Mouse (Mus musculus): ENCODE results near the gene Polg. TPM values are rescaled to one million over a fixed set of nuclear protein-coding genes. Genes with fewer than 3 reads are reported as not detected.

The Polg gene
- polyA plus RNA-seq, 1 experiment from 2014 or later: 44.5 TPM

DNA sequence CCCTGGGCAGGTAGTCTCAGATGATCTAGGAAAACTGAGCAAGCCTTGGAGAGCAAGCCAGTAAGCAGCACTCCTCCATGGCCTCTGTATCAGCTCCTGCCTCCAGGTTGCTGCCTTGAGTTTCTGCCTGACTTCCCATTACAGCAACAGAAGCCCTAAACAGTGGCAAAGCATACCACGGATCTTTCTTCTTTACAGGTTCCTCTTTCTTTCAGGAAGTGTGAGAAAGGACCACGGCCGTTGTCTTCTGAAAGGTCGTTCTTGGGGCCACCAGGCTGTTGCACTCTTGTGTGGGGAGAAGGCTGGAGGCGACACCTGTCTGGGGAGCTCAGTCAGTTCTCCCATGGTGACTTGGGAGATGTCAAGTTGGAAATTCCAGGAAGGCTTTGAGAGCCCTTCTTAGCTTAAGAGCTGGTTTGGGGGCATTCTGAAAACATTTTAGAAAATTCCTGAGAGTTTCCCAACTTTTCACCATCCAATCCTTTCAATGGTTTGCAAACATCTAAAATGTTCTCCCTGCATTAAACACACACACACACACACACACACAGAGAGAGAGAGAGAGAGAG is 8.8 kb upstream of the Polg start:
- H3K9me3 ChIP-seq: no peaks in the 10 kb centered on the region
- H3K27me3 ChIP-seq: no peaks in the 10 kb centered on the region
- 86% methylated on average over 5 of the region's 5 CpGs for WGBS
- H3K4me1 ChIP-seq: no peaks in the 10 kb centered on the region
- H3K9ac ChIP-seq (replicated peaks): no peak overlapping the region
- H3K36me3 ChIP-seq: no peaks in the 10 kb centered on the region
- no peak overlapping the region for H3K27ac ChIP-seq (replicated peaks)
- ATAC-seq (ENCODE audit: low FRiP score, low read depth): no peak
- H3K4me2 ChIP-seq (replicated peaks): no peak overlapping the region
- no peak overlapping the region for H3K4me3 ChIP-seq

GRCm38 (mm10) chr7:79473496-79474194 is 7.5 kb upstream of the Polg start:
- no peak overlapping the region for H3K4me2 ChIP-seq (replicated peaks)
- no peak overlapping the region for H3K4me3 ChIP-seq
- H3K36me3 ChIP-seq: no peaks in the 10 kb centered on the region
- no peak overlapping the region for H3K27ac ChIP-seq (replicated peaks)
- no peaks in the 10 kb centered on the region for H3K4me1 ChIP-seq
- WGBS: 89% methylated on average over 9 of the region's 9 CpGs
- H3K9ac ChIP-seq (replicated peaks): no peak overlapping the region
- no peaks in the 10 kb centered on the region for H3K9me3 ChIP-seq
- H3K27me3 ChIP-seq: peaks cover 5% of the 10 kb centered on the region
- ATAC-seq (ENCODE audit: low FRiP score, low read depth): no peak

DNA sequence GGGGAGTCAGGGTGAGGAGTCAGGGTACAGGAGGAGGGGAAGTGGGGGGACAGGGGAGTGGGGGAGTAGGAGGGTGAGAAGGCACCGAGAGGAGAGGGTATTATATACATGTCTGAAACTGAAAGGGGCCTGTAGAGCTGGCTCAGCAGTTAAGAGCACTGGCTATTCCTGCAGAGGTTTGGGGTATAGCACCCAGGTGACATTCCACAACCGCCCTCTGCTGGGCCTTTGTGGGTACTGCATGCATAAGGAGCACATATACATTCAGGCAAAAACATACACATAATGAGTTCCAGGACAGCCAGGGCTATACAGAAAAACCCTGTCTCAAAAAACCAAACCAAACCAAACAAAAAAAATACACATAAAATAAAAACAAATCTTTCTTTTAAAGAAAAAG is 6.6 kb upstream of the Polg start:
- peaks cover 14% of the 10 kb centered on the region for H3K27me3 ChIP-seq
- H3K9me3 ChIP-seq: no peaks in the 10 kb centered on the region
- WGBS: 50% methylated on average over 2 of the region's 2 CpGs
- no peaks in the 10 kb centered on the region for H3K36me3 ChIP-seq
- H3K4me2 ChIP-seq (replicated peaks): no peak overlapping the region
- no peak for ATAC-seq (ENCODE audit: low FRiP score, low read depth)
- no peak overlapping the region for H3K27ac ChIP-seq (replicated peaks)
- H3K4me3 ChIP-seq: no peak overlapping the region
- no peak overlapping the region for H3K9ac ChIP-seq (replicated peaks)
- peaks cover 4% of the 10 kb centered on the region for H3K4me1 ChIP-seq

DNA sequence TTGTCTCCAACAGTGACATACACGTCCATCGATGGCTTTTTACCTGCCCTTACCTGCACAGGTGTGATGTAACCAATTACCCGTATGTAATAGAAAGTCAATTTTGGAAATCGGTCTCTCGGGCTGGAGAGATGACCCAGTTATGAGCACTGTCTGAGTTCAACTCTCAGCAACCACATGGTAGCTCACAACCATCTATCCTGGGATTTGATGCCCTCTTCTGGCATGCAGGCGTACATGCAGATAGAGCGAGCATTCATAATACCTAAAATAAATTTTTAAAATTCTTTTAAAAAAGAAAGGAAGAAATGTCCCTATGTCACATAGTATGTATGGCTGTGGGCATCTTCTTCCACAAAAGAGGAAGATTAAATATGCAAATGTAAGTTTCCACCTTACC is 5.3 kb upstream of the Polg start:
- ATAC-seq (ENCODE audit: low FRiP score, low read depth): no peak
- Histone ChIP-seq H3K36me3 (no peaks in the 10 kb centered on the region), H3K4me3 (no peak overlapping the region), H3K27me3 (peaks cover 17% of the 10 kb centered on the region), H3K9ac (replicated peaks) (no peak overlapping the region), H3K27ac (replicated peaks) (no peak overlapping the region), H3K4me1 (peaks cover 15% of the 10 kb centered on the region), H3K9me3 (no peaks in the 10 kb centered on the region), H3K4me2 (replicated peaks) (no peak overlapping the region)
- 67% methylated on average over 7 of the region's 7 CpGs for WGBS

DNA sequence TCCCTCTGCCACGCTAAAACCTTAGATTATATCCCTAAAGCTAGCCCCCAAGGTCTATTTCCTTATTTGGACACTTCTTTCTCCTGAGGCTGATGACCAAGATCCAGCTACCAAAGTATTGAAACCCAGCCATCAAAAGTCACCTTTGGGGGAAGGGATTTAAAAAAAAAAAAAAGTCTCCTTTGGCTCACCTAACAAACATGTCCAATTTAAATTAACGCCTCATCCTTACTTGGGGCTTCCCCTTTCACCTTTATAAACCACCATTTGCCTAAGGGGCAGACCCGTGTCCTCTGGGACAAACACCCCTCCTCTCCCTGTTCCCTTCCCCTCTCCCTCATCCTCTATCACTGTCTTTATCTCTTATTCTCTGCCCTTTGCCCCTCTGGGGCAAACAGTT is 4.6 kb upstream of the Polg start:
- Histone ChIP-seq H3K9me3 (no peaks in the 10 kb centered on the region), H3K4me3 (no peak overlapping the region), H3K27ac (replicated peaks) (no peak overlapping the region), H3K36me3 (no peaks in the 10 kb centered on the region), H3K4me1 (peaks cover 15% of the 10 kb centered on the region), H3K27me3 (peaks cover 17% of the 10 kb centered on the region), H3K4me2 (replicated peaks) (no peak overlapping the region), H3K9ac (replicated peaks) (no peak overlapping the region)
- ATAC-seq (ENCODE audit: low FRiP score, low read depth): no peak
- 63% methylated on average over 3 of the region's 3 CpGs for WGBS

- H3K9ac ChIP-seq (replicated peaks): no peak overlapping the region
- H3K4me1 ChIP-seq: peaks cover 22% of the 10 kb centered on the region
- H3K27me3 ChIP-seq: peaks cover 19% of the 10 kb centered on the region
- no peak for ATAC-seq (ENCODE audit: low FRiP score, low read depth)
- no peak overlapping the region for H3K4me3 ChIP-seq
- WGBS: 80% methylated on average over 5 of the region's 5 CpGs
- no peak overlapping the region for H3K27ac ChIP-seq (replicated peaks)
- no peak overlapping the region for H3K4me2 ChIP-seq (replicated peaks)
- H3K9me3 ChIP-seq: no peaks in the 10 kb centered on the region
- H3K36me3 ChIP-seq: no peaks in the 10 kb centered on the region
Observed at GRCm38 (mm10) chr7:79469766-79470165, 3.6 kb upstream of the Polg start.

DNA sequence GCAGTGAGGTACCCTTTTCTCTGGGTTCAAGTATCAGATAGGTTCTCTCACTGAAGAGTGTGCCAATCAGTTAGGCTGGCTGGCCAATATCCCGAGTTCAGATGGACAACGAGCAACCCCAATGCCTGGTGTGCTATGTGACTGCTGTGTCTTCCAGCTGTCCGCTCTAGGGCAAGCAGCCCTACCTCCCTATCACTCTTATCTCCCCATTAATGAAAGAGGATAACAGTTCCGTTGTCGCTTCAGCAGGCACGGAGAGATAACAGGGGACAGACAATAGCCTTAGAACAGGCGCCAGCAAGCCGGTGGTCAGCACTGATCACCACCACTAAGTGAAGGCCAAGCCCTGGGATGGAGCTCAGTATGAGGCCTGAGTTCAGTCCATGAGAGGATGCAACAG is 2.8 kb upstream of the Polg start:
- no peak overlapping the region for H3K9ac ChIP-seq (replicated peaks)
- H3K4me2 ChIP-seq (replicated peaks): no peak overlapping the region
- H3K9me3 ChIP-seq: no peaks in the 10 kb centered on the region
- no peak overlapping the region for H3K4me3 ChIP-seq
- WGBS: 38% methylated on average over 8 of the region's 8 CpGs
- no peak overlapping the region for H3K27ac ChIP-seq (replicated peaks)
- no peaks in the 10 kb centered on the region for H3K36me3 ChIP-seq
- no peak for ATAC-seq (ENCODE audit: low FRiP score, low read depth)
- H3K27me3 ChIP-seq: peaks cover 27% of the 10 kb centered on the region
- H3K4me1 ChIP-seq: peaks cover 30% of the 10 kb centered on the region

- peak overlapping the region; percentile 38 for H3K4me2 ChIP-seq (replicated peaks)
- H3K4me3 ChIP-seq: no peak overlapping the region
- H3K9me3 ChIP-seq: no peaks in the 10 kb centered on the region
- WGBS: 0% methylated on average over 2 of the region's 6 CpGs
- H3K27me3 ChIP-seq: peaks cover 33% of the 10 kb centered on the region
- H3K9ac ChIP-seq (replicated peaks): 0 out of 2 replicates have a peak overlapping the region, but pooled peaks have one; percentile 8
- ATAC-seq (ENCODE audit: low FRiP score, low read depth): no peak
- peaks cover 37% of the 10 kb centered on the region for H3K4me1 ChIP-seq
- no peak overlapping the region for H3K27ac ChIP-seq (replicated peaks)
- peaks cover 3% of the 10 kb centered on the region; the same call in 1 of the 2 replicates for H3K36me3 ChIP-seq
Observed at GRCm38 (mm10) chr7:79467951-79468350, 1.8 kb upstream of the Polg start.

- Histone ChIP-seq H3K36me3 (peaks cover 20% of the 10 kb centered on the region), H3K4me3 (peak overlapping the region; percentile 91), H3K4me2 (replicated peaks) (peak overlapping the region; percentile 64), H3K27me3 (peaks cover 33% of the 10 kb centered on the region), H3K9me3 (no peaks in the 10 kb centered on the region), H3K9ac (replicated peaks) (peak overlapping the region; percentile 83), H3K4me1 (peaks cover 39% of the 10 kb centered on the region), H3K27ac (replicated peaks) (peak overlapping the region; percentile 82)
- ATAC-seq (ENCODE audit: low FRiP score, low read depth): peak; percentile 72
- under 1% methylated on average over 47 of the region's 47 CpGs for WGBS
Observed at GRCm38 (mm10) chr7:79465461-79466044, 609 bp downstream of the Polg start.

GRCm38 (mm10) chr7:79464776-79465420 is 1.3 kb downstream of the Polg start:
- no peak for ATAC-seq (ENCODE audit: low FRiP score, low read depth)
- Histone ChIP-seq H3K27me3 (peaks cover 33% of the 10 kb centered on the region), H3K27ac (replicated peaks) (no peak overlapping the region), H3K36me3 (peaks cover 27% of the 10 kb centered on the region), H3K9ac (replicated peaks) (peak overlapping the region; percentile 83), H3K4me3 (peak overlapping the region; percentile 91), H3K4me2 (replicated peaks) (peak overlapping the region; percentile 64), H3K9me3 (no peaks in the 10 kb centered on the region), H3K4me1 (peaks cover 39% of the 10 kb centered on the region)
- WGBS: 6% methylated on average over 46 of the region's 47 CpGs

DNA sequence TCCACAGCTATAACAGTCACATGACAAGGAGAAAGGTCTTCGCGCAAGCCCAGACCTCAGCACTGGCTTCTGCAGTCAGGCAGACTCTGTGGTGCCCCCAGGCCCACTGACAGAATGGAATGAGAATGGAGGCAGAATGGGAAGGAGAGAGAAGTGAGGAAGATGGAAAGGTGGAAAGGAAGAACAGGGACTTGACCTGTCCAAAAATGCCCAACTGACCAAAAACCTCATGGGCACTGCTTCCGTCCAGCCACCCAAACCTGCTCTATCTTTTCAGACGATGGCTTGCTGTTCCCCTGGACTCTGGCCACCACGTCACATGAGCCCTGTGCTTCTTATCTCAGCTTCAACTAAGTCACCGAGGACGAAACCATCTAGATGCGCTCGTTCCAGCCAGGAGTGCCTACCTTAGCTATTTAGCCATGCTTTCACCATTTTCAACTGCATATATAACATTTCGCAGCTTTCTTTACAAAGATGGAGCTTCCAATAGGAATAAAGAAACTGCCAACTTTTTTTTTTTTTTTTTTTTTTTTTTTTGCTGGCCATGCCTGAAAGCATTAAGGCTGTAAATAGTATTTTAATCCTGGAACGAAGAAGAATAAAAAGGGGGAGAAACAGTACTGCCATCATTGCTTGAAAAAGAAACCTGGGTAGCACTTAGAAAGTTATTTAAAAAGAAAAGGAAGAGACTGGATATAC is 2.6 kb downstream of the Polg start:
- no peak overlapping the region for H3K9ac ChIP-seq (replicated peaks)
- peaks cover 41% of the 10 kb centered on the region for H3K36me3 ChIP-seq
- H3K9me3 ChIP-seq: no peaks in the 10 kb centered on the region
- H3K27me3 ChIP-seq: peaks cover 27% of the 10 kb centered on the region
- H3K27ac ChIP-seq (replicated peaks): no peak overlapping the region
- no peak overlapping the region for H3K4me3 ChIP-seq
- H3K4me2 ChIP-seq (replicated peaks): no peak overlapping the region
- H3K4me1 ChIP-seq: peaks cover 39% of the 10 kb centered on the region
- WGBS: 89% methylated on average over 11 of the region's 11 CpGs
- no peak for ATAC-seq (ENCODE audit: low FRiP score, low read depth)

DNA sequence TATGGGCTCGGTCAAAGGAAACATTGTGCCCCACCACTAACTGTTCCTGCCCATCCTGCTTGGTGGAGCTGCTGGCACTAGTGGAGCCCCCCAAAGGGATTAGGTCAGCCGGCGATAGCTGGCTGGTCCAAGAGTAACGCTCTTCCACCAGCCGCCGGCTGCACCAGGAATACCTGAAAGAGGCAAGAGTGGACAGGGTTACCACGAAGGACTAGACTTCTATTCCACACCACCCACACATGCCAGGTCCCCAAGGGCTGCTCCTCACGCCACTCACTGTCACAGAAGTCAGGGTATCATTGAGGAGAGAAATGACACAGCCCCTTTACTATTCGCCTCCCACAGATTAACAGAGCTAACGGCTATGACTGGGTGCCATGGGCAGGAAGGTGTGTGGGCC is 4.4 kb downstream of the Polg start:
- Histone ChIP-seq H3K4me1 (peaks cover 27% of the 10 kb centered on the region), H3K9me3 (no peaks in the 10 kb centered on the region), H3K9ac (replicated peaks) (no peak overlapping the region), H3K4me3 (no peak overlapping the region), H3K4me2 (replicated peaks) (no peak overlapping the region), H3K27ac (replicated peaks) (no peak overlapping the region), H3K27me3 (peaks cover 17% of the 10 kb centered on the region), H3K36me3 (peaks cover 59% of the 10 kb centered on the region)
- no peak for ATAC-seq (ENCODE audit: low FRiP score, low read depth)
- 91% methylated on average over 10 of the region's 10 CpGs for WGBS

Measured in midbrain, embryonic 12.5 days (tissue).